Mouse (Mus musculus) right cerebral cortex, postnatal 25 days (tissue): ENCODE data around the gene Zfp365.

ENCODE experiments used
- DNase-seq: peaks from one replicate; pipeline ENCODE4 v3.0.0; 2022

Zfp365 gene

DNA sequence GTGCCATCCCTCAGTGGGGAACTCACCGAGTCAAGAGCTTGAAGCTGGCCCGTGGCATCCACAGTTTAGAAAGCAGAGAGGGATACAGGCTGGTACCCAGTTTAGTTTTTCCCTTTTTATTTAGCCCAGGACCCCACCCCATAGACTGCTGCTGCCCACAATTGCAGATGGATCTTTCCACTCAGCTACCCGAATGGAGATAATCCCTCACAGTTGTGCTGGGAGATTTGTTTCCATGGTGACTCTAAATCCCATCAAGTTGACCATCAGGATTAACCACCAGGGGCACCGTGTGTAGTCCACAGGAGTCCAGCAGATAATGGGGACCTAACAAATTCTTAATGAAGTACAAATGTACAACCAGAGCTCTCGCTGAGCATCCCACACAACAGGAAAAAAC is 11.3 kb downstream of the Zfp365 start:
- no peak for DNase-seq

DNA sequence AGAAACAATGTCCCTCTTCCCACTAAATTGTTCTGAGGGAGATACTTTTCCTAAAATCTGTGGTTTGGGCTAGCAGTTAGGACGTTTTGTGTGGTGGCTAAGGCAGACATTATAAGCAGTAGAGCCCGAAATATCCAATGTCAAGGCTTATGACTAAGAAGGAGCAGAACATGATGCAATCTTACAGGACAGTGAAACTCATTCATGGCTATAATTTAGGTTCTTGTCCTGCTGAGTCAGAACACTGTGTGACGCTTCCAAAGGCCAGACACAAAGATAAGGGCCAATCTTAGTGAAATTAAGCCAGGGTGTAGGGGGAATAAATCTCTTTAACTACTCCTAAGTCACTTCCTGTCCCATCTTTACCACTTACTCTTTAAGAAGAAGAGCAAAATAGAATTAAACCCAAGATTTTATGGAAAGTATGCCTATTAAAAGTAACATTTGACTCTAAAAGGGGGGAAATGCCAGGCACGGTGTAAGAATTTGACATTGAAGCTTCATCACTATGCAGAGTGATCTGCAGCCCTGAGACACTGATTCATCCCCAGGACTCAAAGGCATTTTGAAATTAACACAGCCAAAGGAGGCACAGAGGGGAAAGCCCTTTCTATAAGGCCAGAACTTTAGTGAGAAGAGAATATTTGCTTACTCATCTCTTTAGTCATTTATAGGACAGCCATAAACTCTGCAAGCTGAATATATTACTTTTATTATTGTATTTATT is 13.3 kb downstream of the Zfp365 start:
- no peak for DNase-seq

DNA sequence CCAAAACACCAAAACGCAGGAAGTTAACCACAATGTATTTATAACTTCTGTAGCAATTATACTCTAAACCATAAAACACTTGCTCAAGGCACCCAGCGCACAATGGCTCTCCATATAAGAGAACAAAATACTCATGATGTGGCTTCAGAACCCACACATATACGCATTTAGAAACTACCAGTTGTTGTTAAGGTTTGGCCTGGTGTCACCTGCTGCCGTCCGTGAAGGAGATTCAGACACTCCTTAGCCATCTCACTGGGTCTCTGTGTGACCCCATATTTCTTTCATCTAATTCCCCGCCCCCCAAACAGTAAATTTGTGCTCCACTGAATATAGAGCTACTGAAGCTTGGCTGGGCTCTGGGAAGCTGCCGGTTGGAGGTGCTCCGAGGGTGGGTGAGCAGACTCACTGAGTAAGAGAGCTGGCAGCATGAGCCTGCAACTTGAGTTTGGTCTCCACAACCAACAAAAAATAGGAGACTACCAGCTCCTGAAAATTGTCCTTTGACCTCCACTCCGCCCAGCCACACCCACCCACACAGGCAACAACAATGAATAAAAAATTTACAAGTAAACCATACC is 14.0 kb downstream of the Zfp365 start:
- DNase-seq, result no peak

DNA sequence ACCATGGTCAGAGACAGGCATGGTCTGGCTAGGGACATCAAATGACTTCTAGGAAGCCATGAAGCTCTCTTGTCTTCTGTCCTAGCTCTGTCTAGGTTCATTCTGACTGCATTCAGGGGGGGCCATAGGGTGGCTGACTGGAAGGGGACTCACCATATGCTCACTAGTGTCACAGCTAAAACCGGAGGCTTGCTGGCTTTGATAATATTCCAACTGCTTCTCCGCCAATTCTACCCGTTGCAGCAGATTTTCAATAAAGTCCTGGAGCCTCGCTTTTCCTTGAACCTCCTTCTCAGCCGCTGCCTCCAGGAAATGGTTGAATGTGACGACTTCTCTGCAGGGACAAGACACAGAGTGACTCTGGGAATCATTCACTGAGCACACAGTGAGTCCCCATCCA is 15.2 kb downstream of the Zfp365 start:
- no peak for DNase-seq

DNA sequence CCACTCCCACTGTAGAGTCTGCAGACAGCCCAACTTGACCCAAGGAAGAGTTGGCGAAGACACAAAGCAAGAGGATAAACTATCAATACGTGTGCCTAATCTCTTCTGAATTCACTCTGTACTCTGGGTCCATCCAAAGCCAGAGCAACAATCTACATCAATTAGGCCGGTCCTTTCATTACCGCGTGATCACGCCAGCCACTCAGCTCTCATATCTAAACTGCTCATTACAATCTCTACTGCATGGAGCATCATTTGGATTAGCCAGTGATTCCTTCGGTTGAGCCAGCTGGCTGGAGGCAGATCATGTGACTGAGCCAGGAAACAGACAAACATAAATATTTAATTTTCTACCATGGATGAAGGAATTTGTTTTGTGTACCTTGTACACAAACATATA is 17.8 kb downstream of the Zfp365 start:
- DNase-seq, result no peak

DNA sequence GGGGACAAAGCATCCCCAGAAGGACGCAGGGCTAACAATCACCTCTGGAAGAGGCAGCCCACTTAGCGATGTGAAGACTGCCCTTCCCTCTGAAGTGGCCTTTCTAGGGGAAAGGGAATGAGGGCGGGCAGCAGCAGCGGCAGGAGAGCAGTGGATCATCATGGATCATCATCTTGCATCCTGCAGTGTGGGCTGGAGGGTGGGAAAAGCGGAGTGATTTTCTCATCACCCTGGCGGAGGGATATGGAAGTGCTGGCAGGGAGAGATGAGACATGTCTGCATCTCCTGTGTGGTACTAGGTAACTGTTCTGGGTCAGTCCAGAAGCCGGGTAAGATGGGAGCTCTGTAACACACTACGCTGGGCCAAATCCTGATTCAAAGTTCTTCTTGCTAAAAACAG is 18.4 kb downstream of the Zfp365 start:
- DNase-seq, result no peak

DNA sequence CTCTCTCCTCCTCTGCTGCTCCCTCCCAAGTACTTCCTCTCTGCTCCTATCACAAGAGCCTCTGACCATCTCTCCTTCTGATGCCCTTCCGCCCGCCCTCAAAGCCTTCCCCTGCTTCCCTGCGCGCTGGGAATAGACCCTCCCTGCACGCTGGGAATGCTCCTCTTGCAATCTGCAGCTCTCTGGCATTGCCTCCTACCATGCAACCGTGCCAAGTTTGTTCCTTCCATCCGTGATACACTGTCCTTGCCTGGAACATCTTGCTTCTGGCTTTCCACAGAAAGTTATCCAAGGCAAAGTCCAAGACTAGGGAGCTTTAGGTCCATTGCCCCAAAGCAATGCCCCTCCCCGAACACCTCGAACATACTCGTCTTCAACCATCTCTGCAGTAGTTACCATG is 19.2 kb downstream of the Zfp365 start:
- no peak for DNase-seq

DNA sequence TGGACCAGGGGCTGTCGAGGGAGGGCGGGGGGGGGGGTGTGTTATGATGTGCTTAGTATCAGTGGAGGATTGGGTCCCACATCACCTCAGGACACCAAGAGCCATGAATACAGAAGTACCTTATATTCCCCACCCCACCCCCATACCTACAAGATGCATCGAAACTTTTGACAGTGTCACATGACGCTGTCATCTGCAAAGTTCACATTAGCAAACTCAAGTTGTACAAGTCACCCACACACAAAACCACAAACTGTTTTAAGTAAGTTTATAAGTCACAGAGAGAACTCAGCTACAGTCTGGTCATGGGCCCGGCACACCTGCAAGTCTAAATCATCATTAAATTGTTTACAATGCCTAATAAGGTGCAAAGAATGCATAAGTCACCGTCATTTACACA is 21.3 kb downstream of the Zfp365 start:
- DNase-seq, result no peak

DNA sequence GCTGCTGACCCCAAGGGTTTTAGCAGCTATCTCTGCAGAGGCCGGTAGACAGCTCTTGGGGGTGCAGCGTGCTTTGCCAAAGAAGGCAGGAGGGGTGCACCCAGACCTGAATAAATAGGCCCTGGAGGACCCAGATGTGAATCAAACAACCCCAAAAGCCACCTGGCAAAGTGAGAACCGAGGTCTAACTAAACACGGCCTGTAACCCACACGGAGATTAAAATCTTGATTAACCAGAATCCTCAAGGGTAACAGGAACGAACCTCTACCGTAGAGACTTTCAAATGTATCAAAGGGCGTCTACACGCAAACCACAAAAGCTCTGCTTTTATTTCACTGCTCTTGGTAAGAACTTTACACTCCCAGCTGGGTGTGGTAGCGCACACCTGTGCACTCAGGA is 24.5 kb downstream of the Zfp365 start:
- DNase-seq, result no peak

DNA sequence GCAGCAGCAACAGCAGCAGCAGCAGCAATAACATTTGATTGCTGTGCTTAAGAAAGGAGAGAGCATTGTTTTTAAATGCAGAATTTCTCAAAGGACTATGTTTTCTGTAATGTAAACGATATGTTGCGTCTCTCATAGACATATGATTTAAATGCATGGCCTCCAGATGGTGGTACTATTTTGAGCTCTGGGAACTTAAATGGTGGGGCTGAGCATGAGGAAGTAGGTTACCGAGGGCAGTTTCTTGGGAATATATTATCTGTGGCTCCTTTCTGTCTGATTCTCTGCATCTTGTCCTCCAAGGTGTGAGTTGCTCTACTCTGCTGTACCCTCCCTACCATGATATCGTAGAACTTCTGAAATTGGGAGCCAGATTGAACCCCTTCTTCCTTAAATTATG is 31.8 kb downstream of the Zfp365 start:
- no peak for DNase-seq

DNA sequence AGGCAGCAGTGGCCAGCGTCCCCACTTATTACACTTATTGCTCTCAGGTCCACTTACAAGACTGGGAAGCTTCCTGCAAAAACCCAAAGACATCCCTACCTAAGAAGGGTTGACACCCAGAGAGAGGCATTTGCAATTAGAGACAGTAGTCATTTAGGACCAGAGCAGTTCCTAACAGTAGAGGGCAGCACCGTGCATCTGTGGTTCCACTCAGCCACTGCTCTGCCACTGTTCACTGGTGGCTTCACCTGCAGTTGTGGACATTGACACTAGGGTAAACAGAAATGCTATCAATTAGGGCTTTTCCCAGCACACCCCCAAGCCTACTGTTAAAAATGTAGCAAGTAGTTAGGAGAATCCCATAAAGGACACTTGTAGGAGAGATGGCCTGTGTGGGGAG is 40.7 kb downstream of the Zfp365 start:
- DNase-seq, result peak; percentile 65

DNA sequence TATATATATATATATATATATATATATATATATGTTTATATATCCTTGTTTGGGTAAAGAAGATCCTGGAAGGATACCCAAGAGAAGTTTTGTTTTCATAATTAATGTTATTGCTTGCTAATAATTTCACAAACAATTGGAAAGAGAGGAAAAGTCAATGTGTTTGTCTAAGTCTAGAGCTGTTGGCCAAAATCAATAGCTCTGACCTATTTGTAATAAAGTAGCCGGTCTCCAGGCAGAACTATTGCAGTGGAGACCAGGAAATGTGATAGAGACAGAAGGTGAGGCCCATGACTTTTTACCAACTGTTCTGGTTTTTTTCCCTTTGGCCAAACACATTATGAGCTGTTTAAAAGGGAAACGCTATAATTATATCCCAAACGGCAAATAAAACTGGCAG is 44.2 kb downstream of the Zfp365 start:
- no peak for DNase-seq

DNA sequence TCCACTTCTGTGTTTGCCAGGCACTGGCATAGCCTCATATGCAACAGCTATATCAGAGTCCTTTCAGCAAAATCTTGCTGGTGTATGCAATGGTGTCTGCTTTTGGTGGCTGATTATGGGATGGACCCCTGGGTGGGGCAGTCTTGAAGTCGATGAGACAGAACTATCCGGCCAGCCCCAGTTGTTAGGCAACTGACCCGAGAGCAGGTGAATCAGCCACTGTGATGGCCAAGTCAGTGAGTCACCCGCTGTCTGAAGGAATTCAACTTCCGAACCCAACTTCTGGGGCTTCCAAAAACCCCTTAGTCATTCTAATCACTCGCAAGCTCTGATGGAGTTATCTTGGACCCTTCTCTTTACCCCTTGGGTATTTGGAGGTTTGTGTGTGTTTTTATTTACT is 46.6 kb downstream of the Zfp365 start:
- DNase-seq, result no peak

DNA sequence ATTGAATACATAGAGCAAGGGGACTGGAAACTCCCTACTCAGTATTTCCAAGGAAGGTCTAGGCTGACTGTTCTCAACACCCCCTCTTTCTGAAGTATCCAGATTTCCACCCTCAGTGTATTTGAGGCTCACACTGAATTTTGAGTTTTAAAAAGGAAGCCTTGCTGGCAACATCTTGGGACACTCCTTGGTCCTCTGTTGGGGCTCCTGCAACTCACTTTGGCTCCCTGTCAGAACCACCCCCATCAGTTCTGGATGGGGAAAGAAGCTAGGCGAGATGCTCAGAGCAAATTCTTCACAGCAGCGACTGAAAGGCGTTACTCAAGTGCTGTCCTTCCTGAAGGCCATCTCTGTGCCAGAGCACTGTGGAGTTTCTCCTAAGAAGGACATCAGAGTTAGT is 47.4 kb downstream of the Zfp365 start:
- peak; percentile 68 for DNase-seq

DNA sequence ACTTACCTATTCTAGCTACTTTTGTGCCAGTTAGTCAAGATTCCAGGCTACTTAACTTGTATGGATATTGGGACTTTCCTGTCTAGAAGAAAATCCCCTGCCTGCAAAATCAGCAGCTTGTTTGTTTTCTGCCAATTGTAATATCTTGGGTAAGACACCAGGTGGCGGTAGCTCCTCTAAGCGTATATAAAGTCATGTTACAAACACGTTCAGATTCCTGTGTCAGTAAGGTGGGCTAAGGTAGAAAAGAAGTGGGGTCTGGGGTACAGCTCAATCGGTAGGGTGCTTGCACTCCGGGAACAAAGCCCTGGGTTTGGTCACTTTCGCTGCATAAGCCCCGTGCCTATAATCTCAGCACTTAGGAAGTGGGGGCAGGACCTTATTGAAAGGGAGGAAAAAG is 50.1 kb downstream of the Zfp365 start:
- no peak for DNase-seq

DNA sequence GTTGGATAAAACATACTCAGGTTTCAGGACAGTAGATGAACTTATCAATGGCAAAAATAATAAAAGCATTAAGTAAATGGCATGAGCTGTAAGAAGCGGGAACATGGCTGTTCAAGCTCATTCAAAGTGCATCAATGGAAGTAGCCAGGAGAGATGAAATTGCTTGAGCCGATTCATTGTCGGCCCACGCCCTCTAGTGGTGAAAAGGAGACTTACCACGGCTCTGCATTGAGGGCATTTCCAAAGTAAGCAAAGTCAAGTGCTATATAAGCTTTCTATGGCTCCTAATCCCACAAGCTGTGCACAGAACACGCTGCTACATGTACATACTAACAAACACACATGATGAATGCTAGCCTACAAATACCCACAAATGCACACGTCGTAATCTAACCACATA is 53.6 kb downstream of the Zfp365 start:
- peak; percentile 73 for DNase-seq

DNA sequence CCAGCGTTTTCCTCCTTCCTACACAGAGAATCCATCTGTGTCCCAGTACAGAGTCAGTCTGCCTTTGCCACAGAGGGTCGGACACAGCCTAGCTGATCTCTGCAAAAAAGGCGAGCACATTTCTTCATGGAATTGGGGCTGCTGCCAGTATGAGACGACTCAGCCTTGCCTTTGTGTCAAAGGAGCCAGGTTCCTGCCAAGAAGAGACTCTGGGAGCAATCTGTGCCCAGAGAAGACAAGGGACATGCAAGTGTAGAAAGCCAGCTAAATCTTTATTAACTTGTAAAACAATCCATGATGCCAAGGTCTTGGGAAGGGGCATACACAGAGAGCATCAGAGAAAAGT is 54.9 kb downstream of the Zfp365 start:
- no peak for DNase-seq

DNA sequence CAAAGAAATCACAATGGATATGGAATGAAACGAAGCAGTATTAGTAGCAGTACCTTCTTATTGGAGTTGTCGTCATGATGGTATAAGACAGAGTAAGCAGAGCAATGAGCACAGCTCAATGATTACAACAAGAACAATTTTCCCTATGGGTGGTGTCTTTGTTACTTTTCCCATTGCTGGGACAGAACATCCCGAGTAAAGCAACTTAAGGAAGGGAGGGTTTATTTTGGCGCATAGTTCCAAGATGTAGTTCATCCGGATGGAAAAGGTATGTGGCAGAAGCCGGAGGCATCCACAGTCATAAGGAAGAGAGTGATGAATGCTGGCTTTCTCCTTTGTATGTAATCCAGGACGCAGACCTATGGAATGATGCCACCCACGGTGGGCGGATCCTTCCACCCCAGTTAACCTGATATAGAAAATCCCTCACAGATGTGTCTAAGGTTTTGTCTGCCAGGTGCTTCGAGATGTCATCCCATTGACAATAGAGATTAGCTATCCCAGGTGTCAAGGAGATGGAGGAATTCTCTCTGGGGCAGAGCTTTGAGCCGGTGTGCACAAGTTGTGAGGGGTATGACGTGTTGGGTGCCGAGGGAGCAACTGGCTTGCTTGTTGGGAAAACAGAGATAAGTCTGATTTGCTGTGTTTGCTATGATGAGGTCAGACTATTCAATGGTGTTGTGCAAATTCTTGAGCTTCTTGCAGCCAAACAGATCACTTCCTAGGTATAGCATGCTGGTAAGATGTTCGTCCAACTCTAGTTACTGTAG is 55.5 kb downstream of the Zfp365 start:
- DNase-seq, result no peak

DNA sequence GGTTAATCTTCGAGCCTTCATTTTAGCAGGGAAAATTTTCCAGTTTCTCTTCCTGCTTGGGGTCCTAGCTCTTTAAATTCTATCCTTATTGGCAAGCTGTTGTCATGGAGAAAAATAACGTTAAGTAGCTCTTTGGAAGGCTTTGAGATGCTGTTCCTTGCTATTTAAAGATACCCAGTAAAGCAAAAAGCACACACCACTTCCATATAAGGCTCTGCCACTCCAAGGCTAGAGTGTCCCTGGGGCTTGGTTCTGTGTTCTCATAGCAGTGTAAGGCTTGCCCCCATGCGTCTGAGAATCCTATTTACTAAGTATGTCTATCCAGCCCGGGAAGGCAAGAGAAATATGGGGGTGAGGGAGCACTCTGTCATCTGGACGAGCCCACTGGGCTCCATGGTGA is 56.7 kb downstream of the Zfp365 start:
- DNase-seq, result no peak

DNA sequence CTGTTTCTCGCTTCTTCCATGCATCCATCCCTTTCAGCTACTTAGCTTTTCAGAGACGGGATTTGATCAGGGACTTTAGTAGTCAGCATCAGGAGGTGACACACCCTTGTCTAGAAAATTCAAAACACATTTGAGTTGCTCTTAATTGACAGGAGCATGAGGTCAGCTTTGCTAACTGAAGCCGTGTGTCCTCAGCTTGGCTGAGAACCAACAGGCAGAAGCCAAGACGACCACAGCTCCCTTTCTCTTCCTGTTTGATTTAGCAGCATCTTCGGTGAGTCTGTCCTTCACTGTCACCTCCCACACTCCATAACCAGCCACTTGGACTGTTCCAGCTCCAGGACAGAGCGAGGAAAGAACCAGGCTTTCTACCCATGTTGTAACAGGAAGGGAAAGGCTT is 60.1 kb downstream of the Zfp365 start:
- DNase-seq, result no peak

DNA sequence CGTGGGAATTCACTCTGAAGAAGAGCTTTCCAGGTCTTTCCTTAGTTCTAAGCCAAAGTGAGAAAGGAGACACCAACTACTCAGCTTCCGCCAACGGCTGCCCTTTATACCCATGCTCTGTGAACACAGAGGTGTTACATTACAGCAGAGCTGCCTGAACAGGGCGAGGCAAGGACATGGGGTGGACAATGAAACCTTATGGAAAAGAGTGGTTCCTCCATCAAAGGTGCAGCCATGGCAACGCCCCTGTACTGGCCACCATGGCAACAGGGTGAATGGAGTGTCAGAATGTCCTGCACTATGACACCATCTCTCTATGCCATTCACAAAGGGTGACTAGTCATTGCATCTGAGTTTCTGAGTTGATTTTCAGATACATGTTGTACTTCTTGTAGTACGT is 61.4 kb downstream of the Zfp365 start:
- no peak for DNase-seq

DNA sequence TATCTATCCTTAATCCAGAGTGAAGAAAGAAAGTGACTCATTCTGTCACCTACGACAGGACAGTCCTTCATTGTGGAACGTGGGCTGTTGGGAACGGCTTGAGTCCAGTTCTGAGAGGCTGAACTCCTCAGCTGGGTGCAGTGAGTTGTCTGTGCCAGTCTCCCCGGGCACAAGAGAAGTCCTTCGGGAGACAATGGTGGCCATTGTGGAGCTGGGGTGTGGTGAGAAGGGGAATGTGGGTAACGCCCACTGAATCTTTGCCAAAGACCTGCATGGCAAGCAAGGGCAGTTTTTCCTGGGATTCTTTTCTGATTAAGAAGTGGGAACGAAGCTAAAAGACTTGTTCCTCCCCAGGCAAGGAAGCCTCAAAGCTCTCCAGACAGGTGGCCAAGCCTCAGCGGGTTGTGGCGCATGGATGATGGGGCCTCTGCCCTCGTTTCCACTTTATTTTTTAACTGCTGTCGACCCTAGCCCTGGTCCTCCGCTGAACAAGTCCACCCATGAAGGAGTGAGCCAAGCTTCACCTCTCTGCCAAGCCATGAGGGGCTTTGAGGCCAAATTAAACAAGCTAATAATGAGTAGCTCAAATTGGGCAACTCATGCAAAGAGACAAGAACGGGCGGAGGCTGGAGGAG is 66.3 kb downstream of the Zfp365 start:
- no peak for DNase-seq

DNA sequence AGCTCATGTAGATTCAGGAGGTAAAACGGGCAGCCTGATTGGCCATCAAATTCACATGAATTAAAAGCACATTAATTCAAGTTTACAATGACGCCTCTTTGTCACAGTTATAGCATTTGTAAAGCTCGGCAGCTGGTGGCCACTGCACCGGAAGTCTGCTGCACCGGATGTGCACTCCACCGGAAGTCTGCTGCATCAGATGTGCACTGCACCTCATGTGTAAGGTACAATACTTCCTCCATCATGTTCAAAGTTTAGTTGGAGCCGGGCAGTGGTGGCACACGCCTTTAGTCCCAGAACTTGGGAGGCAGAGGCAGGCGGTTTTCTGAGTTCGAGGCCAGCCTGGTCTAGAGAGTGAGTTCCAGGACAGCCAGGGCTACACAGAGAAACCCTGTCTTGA is 70.9 kb downstream of the Zfp365 start:
- DNase-seq, result no peak

DNA sequence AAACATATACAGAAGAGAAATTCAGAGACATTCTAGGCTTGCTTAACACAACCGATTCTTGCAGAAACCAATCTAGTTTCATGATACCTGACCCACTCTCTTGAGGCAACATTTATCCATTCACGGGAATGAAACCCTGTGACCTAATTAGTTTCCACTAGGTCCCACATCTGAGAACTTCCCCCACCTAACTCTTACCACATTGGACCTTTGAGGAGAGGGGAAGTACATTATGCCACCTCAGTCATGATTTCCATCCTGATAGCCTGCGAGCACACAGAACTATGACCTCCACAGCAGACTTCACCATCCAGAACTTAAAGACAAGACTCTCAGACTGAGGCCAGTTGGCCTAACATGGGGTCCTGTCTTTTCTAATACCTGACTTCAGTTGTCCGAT is 71.7 kb downstream of the Zfp365 start:
- no peak for DNase-seq
